Mouse (Mus musculus) cerebellum, postnatal 36 days (tissue): ENCODE results near the gene Bnc1.

Experiments
- DNase-seq, 2 experiments: peaks; one replicate each; pipeline ENCODE4 v3.0.0; 2021 to 2022; ENCODE audit warnings: mixed read lengths in 2 of 2

Bnc1 gene

GRCm38 (mm10) chr7:81992131-81993061 lies at the start of gene Bnc1:
Gene Bnc1 (minus strand): TSS chr7:81992292.
- no peak for DNase-seq

GRCm38 (mm10) chr7:82033347-82033746 lies 41.3 kb upstream of the Bnc1 start:
- DNase-seq = no peak

- no peak for DNase-seq
Observed at GRCm38 (mm10) chr7:82029666-82030065, 37.6 kb upstream of the Bnc1 start.

- no peak for DNase-seq
Observed at GRCm38 (mm10) chr7:82025802-82026201, 33.7 kb upstream of the Bnc1 start.

GRCm38 (mm10) chr7:82023676-82024075 lies 31.6 kb upstream of the Bnc1 start:
- no peak for DNase-seq

- no peak for DNase-seq
Observed at GRCm38 (mm10) chr7:82022404-82022803, 30.3 kb upstream of the Bnc1 start.

- no peak for DNase-seq
Observed at GRCm38 (mm10) chr7:82018031-82018430, 25.9 kb upstream of the Bnc1 start.

GRCm38 (mm10) chr7:82016751-82017710 lies 24.9 kb upstream of the Bnc1 start:
- no peak for DNase-seq

GRCm38 (mm10) chr7:82012472-82012871 lies 20.4 kb upstream of the Bnc1 start:
- DNase-seq = no peak

GRCm38 (mm10) chr7:82011534-82012401 lies 19.7 kb upstream of the Bnc1 start:
- DNase-seq = no peak

GRCm38 (mm10) chr7:82007151-82007550 lies 15.1 kb upstream of the Bnc1 start:
- DNase-seq = no peak

- DNase-seq = no peak
Observed at GRCm38 (mm10) chr7:82004228-82004627, 12.1 kb upstream of the Bnc1 start.

GRCm38 (mm10) chr7:81999816-82000215 lies 7.7 kb upstream of the Bnc1 start:
- DNase-seq = no peak

- no peak for DNase-seq
Observed at GRCm38 (mm10) chr7:81999372-81999771, 7.3 kb upstream of the Bnc1 start.

GRCm38 (mm10) chr7:81995975-81996374 lies 3.9 kb upstream of the Bnc1 start:
- no peak for DNase-seq

GRCm38 (mm10) chr7:81995126-81995525 lies 3.0 kb upstream of the Bnc1 start:
- DNase-seq = no peak

- DNase-seq = no peak
Observed at GRCm38 (mm10) chr7:81993140-81993539, 1.0 kb upstream of the Bnc1 start.

- DNase-seq = no peak
Observed at GRCm38 (mm10) chr7:81991611-81992061, 456 bp downstream of the Bnc1 start.

GRCm38 (mm10) chr7:81991116-81991515 lies 976 bp downstream of the Bnc1 start:
- DNase-seq = no peak

GRCm38 (mm10) chr7:81983651-81984050 lies 8.4 kb downstream of the Bnc1 start:
- DNase-seq = no peak

- DNase-seq = no peak
Observed at GRCm38 (mm10) chr7:81978304-81978703, 13.8 kb downstream of the Bnc1 start.

- no peak for DNase-seq
Observed at GRCm38 (mm10) chr7:81974616-81975015, 17.5 kb downstream of the Bnc1 start.
